Mouse (Mus musculus): ENCODE measurements around the gene Adamts17. TPM values are rescaled to one million over a fixed set of nuclear protein-coding genes. Genes with fewer than 3 reads are reported as not detected.

Gene Adamts17
- polyA plus RNA-seq, 1 experiment from 2014 or later: 4.6 TPM

DNA sequence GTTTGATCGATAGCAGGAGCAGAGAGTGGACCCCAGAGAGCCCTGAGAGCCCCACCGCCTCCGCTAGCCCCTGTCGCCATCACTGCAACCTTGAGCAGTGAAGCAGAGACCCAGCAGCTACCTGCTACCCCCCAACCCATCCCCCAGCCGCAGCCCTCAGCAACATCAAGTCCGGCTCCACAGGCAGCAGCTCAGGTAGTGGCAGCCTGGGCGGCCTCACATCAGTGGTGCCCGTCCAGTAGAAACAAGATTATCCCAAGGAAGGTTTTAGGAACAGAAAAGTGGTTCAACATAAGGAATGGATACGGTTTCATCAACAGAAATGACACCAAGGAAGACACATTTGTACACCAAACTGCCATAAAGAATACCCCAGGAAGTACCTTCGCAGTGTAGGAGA lies 243.2 kb downstream of the Adamts17 start:
- ATAC-seq (ENCODE audit: insufficient number of reproducible peaks, insufficient read depth, low FRiP score, low read depth): no peak
- H3K27ac ChIP-seq (replicated peaks in 1 of 2; ENCODE audit: control insufficient read depth in 1 of 2, insufficient read depth in 1 of 2, low read depth in 2 of 2, low read length in 2 of 2): no peak overlapping the region
- H3K4me3 ChIP-seq (ENCODE audit: control insufficient read depth in 1 of 2, insufficient read depth in 1 of 2, low read depth in 1 of 2, low read length in 2 of 2): no peak overlapping the region
- no peak overlapping the region for H3K4me2 ChIP-seq (ENCODE audit: low read length)
- WGBS: 85% methylated on average over 10 of the region's 10 CpGs
- no peaks in the 10 kb centered on the region for H3K27me3 ChIP-seq (ENCODE audit: control insufficient read depth, insufficient read depth, low read length)
- no peaks in the 10 kb centered on the region for H3K36me3 ChIP-seq (ENCODE audit: control insufficient read depth, insufficient read depth, low read length)
- H3K4me1 ChIP-seq (ENCODE audit: control insufficient read depth in 2 of 2, insufficient read depth in 2 of 2, low read length in 2 of 2): no peaks in the 10 kb centered on the region
- H3K9ac ChIP-seq (ENCODE audit: low read length): no peak overlapping the region
- 0 out of 2 replicates have a peak, but pooled peaks cover 4% of the 10 kb centered on the region for H3K9me3 ChIP-seq (ENCODE audit: control insufficient read depth, low read length)

DNA sequence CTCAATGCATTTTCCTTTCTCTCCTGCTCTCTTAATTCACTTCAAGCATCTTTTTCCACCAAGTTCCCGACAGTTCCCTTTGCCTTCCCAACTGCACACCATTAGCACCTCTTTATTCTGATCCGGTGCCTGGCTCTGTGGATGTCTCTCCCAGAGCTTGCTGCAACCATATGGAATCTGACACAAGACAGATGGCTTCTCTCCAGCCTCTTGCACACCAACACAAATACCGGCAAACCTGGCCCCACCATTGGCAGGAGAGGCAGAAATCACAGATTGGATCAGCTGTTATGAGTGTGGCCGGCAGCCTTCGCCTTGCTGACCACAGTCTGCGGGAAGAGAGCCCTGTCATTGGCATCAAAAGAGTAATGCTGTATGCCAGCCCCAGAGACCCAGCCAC lies 248.2 kb downstream of the Adamts17 start:
- no peaks in the 10 kb centered on the region for H3K4me1 ChIP-seq (ENCODE audit: control insufficient read depth in 2 of 2, insufficient read depth in 2 of 2, low read length in 2 of 2)
- 0 out of 2 replicates have a peak, but pooled peaks cover 4% of the 10 kb centered on the region for H3K9me3 ChIP-seq (ENCODE audit: control insufficient read depth, low read length)
- WGBS: 69% methylated on average over 6 of the region's 6 CpGs
- no peak for ATAC-seq (ENCODE audit: insufficient number of reproducible peaks, insufficient read depth, low FRiP score, low read depth)
- no peak overlapping the region for H3K27ac ChIP-seq (replicated peaks in 1 of 2; ENCODE audit: control insufficient read depth in 1 of 2, insufficient read depth in 1 of 2, low read depth in 2 of 2, low read length in 2 of 2)
- H3K9ac ChIP-seq (ENCODE audit: low read length): no peak overlapping the region
- no peaks in the 10 kb centered on the region for H3K27me3 ChIP-seq (ENCODE audit: control insufficient read depth, insufficient read depth, low read length)
- H3K4me2 ChIP-seq (ENCODE audit: low read length): no peak overlapping the region
- no peak overlapping the region for H3K4me3 ChIP-seq (ENCODE audit: control insufficient read depth in 1 of 2, insufficient read depth in 1 of 2, low read depth in 1 of 2, low read length in 2 of 2)
- no peaks in the 10 kb centered on the region for H3K36me3 ChIP-seq (ENCODE audit: control insufficient read depth, insufficient read depth, low read length)

- no peak for ATAC-seq (ENCODE audit: insufficient number of reproducible peaks, insufficient read depth, low FRiP score, low read depth)
- H3K27ac ChIP-seq (replicated peaks in 1 of 2; ENCODE audit: control insufficient read depth in 1 of 2, insufficient read depth in 1 of 2, low read depth in 2 of 2, low read length in 2 of 2): no peak overlapping the region
- H3K4me2 ChIP-seq (ENCODE audit: low read length): no peak overlapping the region
- no peaks in the 10 kb centered on the region for H3K36me3 ChIP-seq (ENCODE audit: control insufficient read depth, insufficient read depth, low read length)
- H3K4me3 ChIP-seq (ENCODE audit: control insufficient read depth in 1 of 2, insufficient read depth in 1 of 2, low read depth in 1 of 2, low read length in 2 of 2): no peak overlapping the region
- no peaks in the 10 kb centered on the region for H3K4me1 ChIP-seq (ENCODE audit: control insufficient read depth in 2 of 2, insufficient read depth in 2 of 2, low read length in 2 of 2)
- no peak overlapping the region for H3K9ac ChIP-seq (ENCODE audit: low read length)
- H3K27me3 ChIP-seq (ENCODE audit: control insufficient read depth, insufficient read depth, low read length): no peaks in the 10 kb centered on the region
- WGBS: 78% methylated on average over 2 of the region's 2 CpGs
- H3K9me3 ChIP-seq (ENCODE audit: control insufficient read depth, low read length): no peaks in the 10 kb centered on the region
Observed at GRCm38 (mm10) chr7:67097096-67097495, 257.6 kb downstream of the Adamts17 start.

- no peak overlapping the region for H3K9ac ChIP-seq (ENCODE audit: low read length)
- H3K4me1 ChIP-seq (ENCODE audit: control insufficient read depth in 2 of 2, insufficient read depth in 2 of 2, low read length in 2 of 2): no peaks in the 10 kb centered on the region
- no peaks in the 10 kb centered on the region for H3K9me3 ChIP-seq (ENCODE audit: control insufficient read depth, low read length)
- H3K36me3 ChIP-seq (ENCODE audit: control insufficient read depth, insufficient read depth, low read length): no peaks in the 10 kb centered on the region
- no peaks in the 10 kb centered on the region for H3K27me3 ChIP-seq (ENCODE audit: control insufficient read depth, insufficient read depth, low read length)
- no peak overlapping the region for H3K4me2 ChIP-seq (ENCODE audit: low read length)
- no peak overlapping the region for H3K4me3 ChIP-seq (ENCODE audit: control insufficient read depth in 1 of 2, insufficient read depth in 1 of 2, low read depth in 1 of 2, low read length in 2 of 2)
- 82% methylated on average over 3 of the region's 3 CpGs for WGBS
- H3K27ac ChIP-seq (replicated peaks in 1 of 2; ENCODE audit: control insufficient read depth in 1 of 2, insufficient read depth in 1 of 2, low read depth in 2 of 2, low read length in 2 of 2): no peak overlapping the region
- no peak for ATAC-seq (ENCODE audit: insufficient number of reproducible peaks, insufficient read depth, low FRiP score, low read depth)
Observed at GRCm38 (mm10) chr7:67101418-67101973, 262.0 kb downstream of the Adamts17 start.

- no peak overlapping the region for H3K4me2 ChIP-seq (ENCODE audit: low read length)
- H3K4me3 ChIP-seq (ENCODE audit: control insufficient read depth in 1 of 2, insufficient read depth in 1 of 2, low read depth in 1 of 2, low read length in 2 of 2): no peak overlapping the region
- H3K9me3 ChIP-seq (ENCODE audit: control insufficient read depth, low read length): no peaks in the 10 kb centered on the region
- ATAC-seq (ENCODE audit: insufficient number of reproducible peaks, insufficient read depth, low FRiP score, low read depth): no peak
- WGBS: 88% methylated on average over 12 of the region's 12 CpGs
- H3K4me1 ChIP-seq (ENCODE audit: control insufficient read depth in 2 of 2, insufficient read depth in 2 of 2, low read length in 2 of 2): peaks cover 0 to under 1% of the 10 kb centered on the region in 2 experiments; a peak in 1 of 4 replicates
- H3K9ac ChIP-seq (ENCODE audit: low read length): no peak overlapping the region
- no peaks in the 10 kb centered on the region for H3K27me3 ChIP-seq (ENCODE audit: control insufficient read depth, insufficient read depth, low read length)
- no peaks in the 10 kb centered on the region for H3K36me3 ChIP-seq (ENCODE audit: control insufficient read depth, insufficient read depth, low read length)
- no peak overlapping the region for H3K27ac ChIP-seq (replicated peaks in 1 of 2; ENCODE audit: control insufficient read depth in 1 of 2, insufficient read depth in 1 of 2, low read depth in 2 of 2, low read length in 2 of 2)
Observed at GRCm38 (mm10) chr7:67110551-67111159, 271.1 kb downstream of the Adamts17 start.

- H3K4me3 ChIP-seq (ENCODE audit: control insufficient read depth in 1 of 2, insufficient read depth in 1 of 2, low read depth in 1 of 2, low read length in 2 of 2): no peak overlapping the region
- H3K4me1 ChIP-seq (ENCODE audit: control insufficient read depth in 2 of 2, insufficient read depth in 2 of 2, low read length in 2 of 2): peaks cover 0 to 5% of the 10 kb centered on the region in 2 experiments; a peak in 1 of 4 replicates
- ATAC-seq (ENCODE audit: insufficient number of reproducible peaks, insufficient read depth, low FRiP score, low read depth): no peak
- H3K36me3 ChIP-seq (ENCODE audit: control insufficient read depth, insufficient read depth, low read length): no peaks in the 10 kb centered on the region
- 56% methylated on average over 14 of the region's 14 CpGs for WGBS
- no peak overlapping the region for H3K9ac ChIP-seq (ENCODE audit: low read length)
- no peak overlapping the region for H3K27ac ChIP-seq (replicated peaks in 1 of 2; ENCODE audit: control insufficient read depth in 1 of 2, insufficient read depth in 1 of 2, low read depth in 2 of 2, low read length in 2 of 2)
- no peaks in the 10 kb centered on the region for H3K9me3 ChIP-seq (ENCODE audit: control insufficient read depth, low read length)
- H3K4me2 ChIP-seq (ENCODE audit: low read length): no peak overlapping the region
- H3K27me3 ChIP-seq (ENCODE audit: control insufficient read depth, insufficient read depth, low read length): no peaks in the 10 kb centered on the region
Observed at GRCm38 (mm10) chr7:67112495-67113216, 273.1 kb downstream of the Adamts17 start.

GRCm38 (mm10) chr7:67114056-67114455 lies 274.5 kb downstream of the Adamts17 start:
- 90% methylated on average over 3 of the region's 3 CpGs for WGBS
- Histone ChIP-seq H3K4me3 (ENCODE audit: control insufficient read depth in 1 of 2, insufficient read depth in 1 of 2, low read depth in 1 of 2, low read length in 2 of 2) (no peak overlapping the region), H3K4me2 (ENCODE audit: low read length) (no peak overlapping the region), H3K4me1 (ENCODE audit: control insufficient read depth in 2 of 2, insufficient read depth in 2 of 2, low read length in 2 of 2) (peaks cover 0 to 5% of the 10 kb centered on the region in 2 experiments; a peak in 1 of 4 replicates), H3K9me3 (ENCODE audit: control insufficient read depth, low read length) (no peaks in the 10 kb centered on the region), H3K9ac (ENCODE audit: low read length) (no peak overlapping the region), H3K27ac (replicated peaks in 1 of 2; ENCODE audit: control insufficient read depth in 1 of 2, insufficient read depth in 1 of 2, low read depth in 2 of 2, low read length in 2 of 2) (no peak overlapping the region), H3K36me3 (ENCODE audit: control insufficient read depth, insufficient read depth, low read length) (no peaks in the 10 kb centered on the region), H3K27me3 (ENCODE audit: control insufficient read depth, insufficient read depth, low read length) (no peaks in the 10 kb centered on the region)
- no peak for ATAC-seq (ENCODE audit: insufficient number of reproducible peaks, insufficient read depth, low FRiP score, low read depth)
